Mouse (Mus musculus) liver, adult 2 months (tissue): ENCODE measurements around the gene Myom1.
"Not testable (repeated sequence)": the region's sequence is repeated elsewhere in the genome, so short reads cannot be mapped to it uniquely, and the experiment has no call there.

Experiments
- CTCF ChIP-seq: fragments of 200-500 bp; IDR thresholded peaks from 2 replicates; pipeline ENCODE4 v1.5.1; 2011; ENCODE audit warnings: low read depth, low read length, control low read depth
- POLR2A ChIP-seq: fragments of 200-500 bp; IDR thresholded peaks from 2 replicates; pipeline ENCODE4 v1.6.1; 2011; ENCODE audit warnings: low read length, control low read depth; ENCODE audit not compliant: insufficient read depth; ENCODE audit errors: extremely low read depth

DNA sequence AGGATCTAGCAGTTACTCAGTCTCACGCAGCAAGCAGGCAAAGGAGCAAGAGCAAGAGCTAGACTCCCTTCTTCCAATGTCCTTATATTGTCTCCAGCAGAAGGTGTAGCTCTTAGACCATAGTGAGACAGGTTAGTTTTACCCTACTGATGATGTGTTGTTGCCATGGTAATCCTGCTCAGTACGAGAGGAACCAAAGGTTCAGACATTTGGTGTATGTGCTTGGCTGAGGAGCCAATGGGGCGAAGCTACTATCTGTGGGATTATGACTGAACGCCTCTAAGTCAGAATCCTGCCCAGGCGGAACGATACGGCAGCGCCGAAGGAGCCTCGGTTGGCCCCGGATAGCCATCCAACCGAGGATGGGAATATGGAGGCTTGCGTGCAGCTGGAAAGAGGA, 38.9 kb upstream of the Myom1 start:
- not testable (repeated sequence) for TF ChIP-seq CTCF, POLR2A
